Mouse (Mus musculus): ENCODE data around the gene Sdk1.

Gene Sdk1

DNA sequence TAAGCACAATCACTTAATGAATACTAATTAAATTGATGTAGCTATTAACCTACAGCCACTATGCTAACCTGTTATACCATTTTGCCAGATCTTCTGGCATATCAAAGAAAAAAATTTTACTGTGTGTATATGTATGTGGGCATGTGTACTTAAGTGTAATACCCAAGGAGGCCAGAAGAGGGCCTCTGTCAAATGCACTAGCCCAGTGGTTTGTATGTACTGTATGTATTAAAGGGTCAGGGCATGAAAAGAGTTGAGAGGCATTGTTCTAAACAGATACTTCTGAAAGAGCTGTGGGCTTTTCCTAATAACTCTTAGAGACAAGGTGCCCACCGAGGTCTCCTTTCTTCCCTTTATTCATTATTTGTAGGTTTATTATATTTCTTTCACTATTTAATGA is 759.0 kb downstream of the Sdk1 start:
- no peak for DNase-seq (ENCODE audit: low spot score in 2 of 2)

DNA sequence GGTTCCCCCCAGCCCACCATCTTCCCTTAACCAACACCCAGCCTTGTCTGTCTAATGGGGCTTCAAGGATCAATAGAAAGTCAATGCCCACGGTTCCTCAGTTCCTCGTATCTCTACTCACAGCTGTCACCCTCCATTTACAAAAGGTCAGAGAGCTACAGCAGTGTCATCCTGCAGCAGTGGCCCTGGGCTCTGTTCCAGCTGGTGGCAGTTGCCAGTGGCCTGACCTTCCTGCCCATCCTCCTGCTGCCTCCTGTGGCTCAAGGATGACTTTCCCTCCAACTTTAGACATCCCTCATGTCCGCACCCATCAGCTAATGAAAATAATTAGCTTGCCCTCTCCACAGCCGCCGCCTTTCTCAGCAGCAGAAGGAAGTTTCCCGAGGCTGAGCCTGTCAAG is 759.8 kb downstream of the Sdk1 start:
- no peak for DNase-seq (ENCODE audit: low spot score in 2 of 2)

DNA sequence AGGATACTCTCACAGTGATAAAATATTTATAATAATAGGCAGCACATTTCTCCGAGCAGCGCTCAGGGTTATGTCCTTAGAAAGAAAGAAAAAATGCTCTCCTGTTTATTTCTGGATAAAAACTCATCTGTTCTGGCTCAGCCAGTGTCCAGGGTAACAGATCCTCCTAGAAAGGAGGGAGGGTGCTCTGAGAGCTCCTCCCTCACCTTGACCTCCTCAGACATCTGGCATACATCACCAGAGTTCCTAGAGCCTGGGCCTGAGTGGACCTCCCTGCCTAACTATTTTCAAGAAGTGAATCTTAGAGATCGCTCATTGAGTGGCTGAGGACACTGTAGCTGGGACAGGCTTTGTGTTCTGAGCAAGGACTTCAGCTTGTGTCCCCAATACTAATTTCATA is 760.7 kb downstream of the Sdk1 start:
- no peak for DNase-seq (ENCODE audit: low spot score in 2 of 2)

DNA sequence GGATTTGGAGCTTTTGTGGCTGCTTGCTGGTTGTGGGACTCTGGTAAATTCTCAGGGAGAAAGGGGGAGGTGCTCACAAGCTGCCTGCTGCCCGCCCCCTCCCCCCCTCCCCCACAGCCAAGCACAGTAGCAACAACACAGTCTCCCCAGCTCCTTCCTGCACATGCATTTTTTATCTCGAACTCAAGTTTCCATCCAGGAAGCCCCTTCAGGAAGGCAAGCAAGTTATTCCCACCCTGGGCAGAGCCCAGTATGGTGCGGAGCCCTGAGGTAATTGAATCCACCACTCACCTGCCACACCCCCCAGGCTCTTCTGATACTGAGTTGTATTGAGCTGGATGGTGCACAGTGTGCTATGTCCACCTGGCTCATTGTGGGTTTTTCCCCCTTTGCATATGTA is 768.9 kb downstream of the Sdk1 start:
- DNase-seq (ENCODE audit: low spot score in 2 of 2), result no peak

DNA sequence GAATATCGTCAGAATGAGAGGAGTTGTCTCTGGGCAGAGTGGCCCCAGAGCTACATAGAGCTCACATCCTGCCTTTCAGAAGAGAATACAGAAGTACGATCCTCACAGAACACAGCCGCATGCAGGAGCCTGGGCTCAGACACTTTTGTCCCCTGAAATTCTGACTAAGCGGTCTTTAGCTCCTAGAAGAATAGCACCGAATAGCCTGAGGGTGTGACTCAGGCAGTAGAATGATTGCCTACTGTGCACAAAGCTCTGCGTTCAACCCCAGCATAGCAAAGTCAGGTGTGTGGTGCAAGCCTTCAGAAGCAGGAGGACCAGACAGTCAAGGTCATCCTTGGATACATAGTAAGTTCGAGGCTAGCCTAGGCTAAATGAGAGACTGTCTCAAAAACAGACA is 775.7 kb downstream of the Sdk1 start:
- DNase-seq (ENCODE audit: low spot score in 2 of 2), result no peak

DNA sequence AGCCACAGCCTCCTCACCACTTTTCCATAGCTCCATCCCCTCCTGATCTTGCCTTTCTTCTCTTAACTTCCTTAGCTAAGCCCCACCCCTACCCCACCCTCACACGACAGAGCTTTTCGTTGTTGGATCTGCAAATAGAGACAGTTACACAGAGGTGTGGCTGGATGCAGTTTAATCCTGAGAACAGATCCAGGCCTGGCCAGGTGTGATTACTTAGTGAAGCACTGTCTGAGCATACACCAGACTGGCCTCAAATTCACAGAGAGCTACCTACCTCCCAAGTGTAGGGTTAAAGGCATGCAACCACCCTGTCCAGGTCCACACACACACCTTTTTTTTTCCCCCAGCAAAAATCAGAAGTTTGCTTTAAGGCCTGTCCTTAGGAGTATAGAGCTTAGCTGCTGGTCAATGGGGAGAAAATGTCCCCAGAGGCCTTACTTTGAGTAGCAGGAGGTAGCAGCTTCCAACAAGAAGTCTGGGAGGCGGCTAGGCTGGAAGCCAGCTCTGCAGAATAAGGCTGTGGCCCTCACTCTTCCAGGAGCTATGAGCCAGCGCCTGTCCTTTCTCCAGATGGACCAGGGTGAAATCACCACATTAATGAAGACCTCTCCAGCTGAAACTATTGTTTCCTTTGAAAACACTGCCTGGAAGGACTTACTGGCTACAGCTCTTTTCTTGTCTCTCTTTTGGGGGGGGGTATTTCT is 781.7 kb downstream of the Sdk1 start:
- DNase-seq (ENCODE audit: low spot score in 2 of 2), result peak; percentile 33 to 35

DNA sequence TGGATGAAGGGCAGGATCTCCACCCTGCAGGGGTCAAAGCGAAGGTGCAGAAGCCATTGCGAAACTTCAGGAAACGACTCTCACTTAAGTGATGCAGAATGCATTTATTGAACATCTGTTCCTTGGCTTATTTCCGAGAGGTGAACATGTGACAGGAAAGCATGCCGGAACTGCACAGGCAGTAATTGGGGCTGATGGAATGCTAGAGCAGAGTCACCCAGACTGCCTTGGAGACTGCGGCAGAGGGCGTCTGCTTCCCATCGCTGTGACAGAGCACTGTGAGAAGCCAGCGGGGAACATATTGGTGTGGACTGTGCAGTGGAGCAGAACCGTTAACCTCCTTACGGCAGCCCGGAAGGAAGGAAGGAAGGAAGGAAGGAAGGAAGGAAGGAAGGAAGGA is 783.2 kb downstream of the Sdk1 start:
- peak; percentile 40 to 42 for DNase-seq (ENCODE audit: low spot score in 2 of 2)

DNA sequence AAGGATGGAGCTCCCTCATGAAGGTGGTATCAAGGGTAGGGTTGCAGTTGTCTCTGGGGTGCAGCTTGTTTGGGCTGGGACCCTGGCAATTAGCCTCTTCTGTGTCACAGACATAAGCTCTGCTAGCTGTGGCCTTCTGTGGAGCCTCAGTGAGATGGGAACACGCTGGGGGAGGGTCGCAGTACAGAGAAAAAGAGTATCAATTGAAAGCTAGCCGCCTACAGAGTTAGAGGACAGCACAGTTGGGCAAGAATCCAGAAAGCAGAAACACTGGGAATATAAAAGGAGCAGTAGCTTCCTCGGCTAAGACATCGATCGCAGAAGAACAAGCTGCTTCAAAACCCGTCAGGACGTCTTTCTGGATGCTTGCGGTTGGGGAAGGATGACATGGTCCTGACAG is 795.2 kb downstream of the Sdk1 start:
- DNase-seq (ENCODE audit: low spot score in 2 of 2), result no peak

DNA sequence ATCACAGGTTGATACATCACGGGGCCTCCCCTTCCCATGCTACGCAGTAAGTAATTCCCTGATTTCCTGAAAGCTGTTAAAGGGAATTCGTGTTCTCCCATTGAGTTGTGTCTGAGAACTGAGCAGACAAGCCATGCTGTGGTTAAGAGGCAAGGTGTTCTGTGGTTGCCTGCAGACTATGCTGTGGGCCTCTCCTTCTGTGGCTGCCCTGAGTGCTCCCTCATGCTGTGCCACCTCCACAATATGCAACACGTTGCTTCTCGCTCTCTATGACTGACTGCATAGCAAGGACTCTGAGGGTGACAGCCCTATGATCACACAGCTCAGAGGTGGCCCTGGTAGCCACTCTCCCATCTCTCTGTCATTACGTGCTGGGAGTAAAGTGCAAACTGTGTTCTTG is 797.9 kb downstream of the Sdk1 start:
- DNase-seq (ENCODE audit: low spot score in 2 of 2), result no peak

DNA sequence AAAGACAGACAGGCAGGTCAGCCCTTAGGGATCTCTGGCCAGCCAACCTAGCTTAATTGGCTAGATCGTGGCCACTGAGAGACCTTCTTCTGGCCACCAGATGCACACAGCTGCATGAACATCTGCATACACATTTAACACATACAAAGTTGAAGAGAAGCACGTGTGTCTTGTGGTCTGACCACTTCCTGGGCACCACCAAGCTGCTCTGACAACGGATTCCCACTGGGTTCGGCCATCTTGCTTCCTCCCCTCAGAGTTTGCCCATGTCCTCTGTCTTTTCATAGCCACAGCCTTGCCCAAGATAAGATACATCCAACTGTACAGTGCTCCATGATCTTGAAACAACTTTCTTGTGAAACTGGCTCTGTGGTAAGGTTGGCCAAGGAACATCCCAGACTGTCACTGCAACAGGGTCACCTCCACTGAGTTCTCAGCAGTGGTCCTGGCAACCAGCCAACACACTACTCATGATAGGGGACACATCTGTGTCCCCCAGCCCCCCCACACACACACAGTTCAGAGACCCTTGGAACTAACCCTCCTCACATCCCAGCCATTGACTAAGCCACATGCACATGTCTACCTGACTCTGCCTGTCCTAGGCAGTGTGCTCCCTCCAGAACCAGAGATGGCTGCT is 798.7 kb downstream of the Sdk1 start:
- DNase-seq (ENCODE audit: low spot score in 2 of 2), result no peak

DNA sequence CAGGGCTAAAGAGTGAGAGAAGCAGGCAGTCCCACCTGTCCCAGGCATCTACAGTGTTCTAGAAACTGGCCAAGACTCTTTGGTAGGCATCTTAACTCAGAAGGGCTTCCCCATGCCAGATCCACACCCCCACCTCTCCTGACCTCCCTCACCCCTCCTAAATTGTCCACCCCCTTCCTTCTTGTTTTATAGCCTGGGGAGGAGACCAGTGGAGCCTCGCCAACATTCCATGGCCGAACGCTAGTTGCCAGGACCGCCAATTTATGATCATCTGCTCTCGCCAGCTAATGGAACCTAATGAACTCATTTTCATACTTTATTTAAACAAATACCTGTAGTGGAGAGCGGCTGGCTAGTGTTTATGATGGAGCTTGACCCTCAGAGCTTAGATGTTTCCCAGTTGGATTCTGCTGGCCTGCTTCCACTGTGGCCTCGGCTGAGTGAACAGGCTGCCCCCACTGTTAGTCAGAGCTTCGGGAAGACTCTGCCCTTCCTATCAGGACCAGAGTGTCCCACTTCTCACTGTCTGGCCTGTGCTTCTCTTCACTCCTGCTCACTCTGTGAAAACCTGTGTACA is 800.0 kb downstream of the Sdk1 start:
- no peak for DNase-seq (ENCODE audit: low spot score in 2 of 2)

DNA sequence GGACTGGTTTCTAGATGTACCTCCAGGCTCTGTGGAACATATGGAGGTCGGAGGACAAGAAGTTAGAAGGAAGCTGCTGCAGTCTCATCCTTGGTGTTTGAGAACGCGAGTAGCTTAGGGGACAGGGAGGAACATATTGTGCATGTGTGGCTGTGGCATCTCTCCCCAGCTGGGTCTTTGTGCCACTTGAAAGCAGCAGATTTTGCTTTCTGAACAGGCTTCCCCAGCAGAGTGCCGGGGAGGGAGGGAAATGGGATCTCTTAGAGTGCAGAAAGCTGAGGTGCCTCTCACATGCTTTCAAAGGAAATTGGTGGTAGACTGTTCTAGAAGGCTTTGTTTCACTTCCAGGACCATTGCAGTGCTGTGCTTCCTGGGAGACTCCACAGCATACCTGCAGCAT is 820.5 kb downstream of the Sdk1 start:
- DNase-seq (ENCODE audit: low spot score in 2 of 2), result no peak

DNA sequence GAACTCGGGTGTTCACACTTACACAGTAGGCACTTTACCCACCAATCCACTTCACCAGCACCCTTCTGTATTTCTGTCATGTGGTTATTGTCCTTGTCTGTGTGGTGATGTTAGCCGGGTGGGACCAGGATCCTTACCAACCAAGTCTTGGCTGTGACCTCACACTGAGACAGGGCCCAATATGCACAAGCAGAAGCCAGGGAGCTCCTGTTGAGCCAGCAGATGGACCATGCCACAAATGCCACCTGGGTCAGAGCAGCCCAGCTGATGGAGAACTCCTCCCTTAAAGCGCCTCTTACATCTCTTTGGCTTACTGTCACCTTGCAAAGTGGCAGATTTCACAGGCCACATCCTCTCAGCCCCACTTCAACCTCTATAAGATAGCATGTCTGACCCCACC is 830.0 kb downstream of the Sdk1 start:
- no peak for DNase-seq (ENCODE audit: low spot score in 2 of 2)

DNA sequence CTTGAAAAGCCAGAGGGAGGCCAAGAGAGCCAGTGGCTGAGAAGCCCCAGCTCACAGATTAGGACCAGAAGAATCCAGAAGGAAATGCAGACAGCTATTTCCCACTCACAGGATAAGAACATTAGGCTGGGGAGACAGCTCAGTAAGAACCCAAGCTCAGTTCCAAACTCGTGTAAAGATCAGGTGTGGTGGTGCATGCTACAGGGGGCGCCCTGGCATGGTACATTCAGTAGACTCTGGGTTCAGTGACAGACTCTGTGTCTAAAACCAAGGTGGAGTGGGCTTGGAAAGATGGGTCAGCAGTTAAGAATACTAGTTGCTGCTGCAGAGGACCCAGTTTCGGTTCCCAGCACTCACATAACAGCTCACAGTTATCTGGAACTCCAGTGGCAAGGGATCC is 832.6 kb downstream of the Sdk1 start:
- no peak for DNase-seq (ENCODE audit: low spot score in 2 of 2)

DNA sequence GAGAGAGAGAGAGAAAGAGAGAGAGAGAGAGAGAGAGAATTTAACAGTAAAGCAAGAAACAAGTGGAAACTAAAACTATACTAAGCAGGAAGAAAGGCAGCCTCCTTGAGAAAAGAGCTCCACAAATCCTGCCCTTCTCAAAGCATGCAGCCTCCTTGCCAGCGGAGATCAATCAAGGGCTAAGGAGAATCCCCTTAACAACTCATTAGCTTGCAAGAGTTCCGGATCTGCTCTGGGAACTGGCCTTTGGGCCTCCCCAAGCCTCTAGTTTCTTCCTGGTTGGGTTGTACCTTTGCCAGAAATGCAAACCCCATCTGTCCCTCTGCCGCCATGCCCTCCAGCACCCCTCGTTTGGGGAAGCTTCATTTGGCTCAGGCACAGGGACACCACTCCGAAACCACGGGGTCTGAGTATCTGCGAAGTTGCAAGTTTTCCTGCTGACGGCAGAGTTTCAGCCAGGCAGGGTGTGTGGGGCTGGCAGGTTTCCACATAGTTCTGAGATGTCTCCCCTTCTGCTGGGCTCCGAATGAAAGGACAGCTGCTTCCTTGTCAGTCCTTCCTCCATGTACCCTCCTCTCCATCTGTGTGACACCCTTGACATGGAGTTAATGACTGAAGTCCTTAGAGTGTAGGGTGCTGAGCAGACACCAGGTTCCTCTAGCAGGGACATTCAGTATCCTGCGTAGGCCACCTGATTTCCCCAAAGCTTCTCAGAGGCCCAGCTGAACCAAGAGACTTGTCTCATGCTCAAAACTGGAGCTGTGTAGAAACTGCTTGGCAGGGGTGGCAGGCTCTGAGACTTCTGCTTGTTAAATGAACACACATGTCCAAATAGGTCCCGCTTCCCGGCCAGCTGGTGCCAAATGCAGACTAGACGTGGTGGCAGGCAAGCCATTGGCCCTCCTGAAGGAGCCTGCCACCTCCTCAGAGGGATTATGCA is 833.5 kb downstream of the Sdk1 start:
- DNase-seq (ENCODE audit: low spot score in 2 of 2), result peak; percentile 48 to 74

DNA sequence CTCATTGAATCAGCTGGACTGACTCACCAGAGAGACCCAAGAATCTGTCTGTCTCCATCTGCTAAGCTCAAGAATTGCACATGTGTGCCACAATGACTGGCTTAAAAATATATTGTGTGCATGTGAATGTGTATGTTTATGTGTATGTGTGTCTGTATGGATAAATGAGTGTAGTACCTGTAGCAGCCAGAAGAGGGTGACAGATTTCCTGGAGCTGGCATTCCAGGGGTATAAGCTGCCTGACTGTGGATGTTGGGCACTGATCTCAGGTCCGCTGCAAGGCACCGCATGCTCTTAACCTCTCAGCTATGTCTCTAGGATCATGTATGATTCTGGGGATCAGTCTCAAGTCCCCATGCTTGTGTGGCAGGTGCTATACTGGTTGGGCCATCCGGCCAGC is 839.4 kb downstream of the Sdk1 start:
- no peak for DNase-seq (ENCODE audit: low spot score in 2 of 2)

DNA sequence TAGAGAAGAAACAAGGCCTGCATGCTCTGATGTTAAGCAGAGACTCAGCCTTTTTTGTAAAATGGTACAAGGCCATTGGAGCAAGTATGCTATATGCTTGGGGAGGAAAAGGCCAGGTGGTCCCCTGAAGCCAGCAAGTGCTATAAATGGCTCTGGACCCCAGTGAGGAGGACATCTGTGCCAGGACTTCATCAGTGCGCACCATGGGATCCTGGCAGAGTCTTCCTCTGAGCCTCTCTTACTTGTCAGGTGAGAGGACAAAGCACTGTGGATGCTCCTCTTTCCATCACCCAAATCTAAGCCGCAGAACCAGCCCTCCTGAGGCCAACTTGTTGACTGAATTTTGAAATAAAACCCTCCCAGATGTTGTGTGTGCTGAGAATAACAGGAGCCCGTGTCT is 839.8 kb downstream of the Sdk1 start:
- DNase-seq (ENCODE audit: low spot score in 2 of 2), result no peak

DNA sequence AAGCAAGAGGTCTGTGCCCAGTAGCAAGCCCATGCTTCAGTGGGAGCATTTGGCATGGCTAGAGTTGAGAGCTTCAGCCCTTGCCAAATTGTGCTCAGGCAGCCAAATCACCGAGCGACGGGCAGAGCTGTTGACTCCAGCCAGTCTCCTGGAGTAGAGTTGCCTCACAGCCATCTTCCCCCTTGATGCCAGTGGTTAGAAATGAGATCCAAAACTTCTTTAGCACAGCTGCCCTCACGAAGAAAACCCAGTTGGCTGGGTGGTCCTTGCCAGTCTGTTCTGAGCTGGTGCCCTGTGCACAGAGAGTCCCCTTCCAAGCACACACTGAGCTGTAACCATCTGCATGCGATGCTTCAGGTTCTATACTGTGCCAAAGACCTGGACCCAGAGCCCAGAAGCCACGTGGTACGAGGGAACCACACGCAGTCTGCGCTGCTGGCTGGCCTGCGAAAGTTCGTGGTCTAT is 855.1 kb downstream of the Sdk1 start:
- no peak for DNase-seq (ENCODE audit: low spot score in 2 of 2)

DNA sequence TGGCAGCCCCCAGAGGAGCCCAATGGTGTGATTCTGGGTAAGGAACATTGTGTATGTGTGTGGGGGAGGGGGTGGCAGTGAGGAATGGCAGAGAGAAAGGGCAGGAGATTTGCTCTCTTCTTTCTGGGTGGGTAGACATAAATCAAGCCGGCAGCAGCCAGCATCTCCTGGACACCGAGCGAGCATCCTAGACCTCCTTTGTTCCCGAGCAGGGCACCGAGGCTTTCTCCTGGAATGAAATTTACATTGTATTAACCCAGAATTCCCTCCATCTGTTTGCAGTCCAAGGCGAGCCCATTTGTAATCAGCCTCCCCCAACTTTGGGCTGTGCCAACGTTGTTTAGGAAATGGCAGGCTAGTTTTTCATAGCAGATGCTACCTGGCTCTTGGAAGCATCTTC is 858.9 kb downstream of the Sdk1 start:
- DNase-seq (ENCODE audit: low spot score in 2 of 2), result no peak

DNA sequence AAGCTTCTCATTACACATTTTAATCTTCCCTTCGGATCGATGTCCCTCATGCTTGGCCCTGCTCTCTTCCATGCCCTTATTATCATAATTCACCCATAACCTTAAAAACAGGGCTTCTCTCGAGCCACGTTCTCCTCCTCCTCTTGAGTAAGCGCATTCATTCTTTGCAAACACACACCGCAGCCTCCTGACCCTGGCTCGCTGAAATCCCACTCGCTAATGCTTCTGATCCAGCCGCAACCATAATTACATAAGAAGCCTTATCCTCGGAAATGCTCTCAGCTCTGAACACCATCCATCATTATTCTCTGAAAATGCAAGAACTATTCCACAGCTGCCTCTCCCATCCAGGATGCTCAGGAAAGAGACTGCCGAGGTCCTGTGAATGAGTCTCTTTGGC is 866.1 kb downstream of the Sdk1 start:
- DNase-seq (ENCODE audit: low spot score in 2 of 2), result no peak

DNA sequence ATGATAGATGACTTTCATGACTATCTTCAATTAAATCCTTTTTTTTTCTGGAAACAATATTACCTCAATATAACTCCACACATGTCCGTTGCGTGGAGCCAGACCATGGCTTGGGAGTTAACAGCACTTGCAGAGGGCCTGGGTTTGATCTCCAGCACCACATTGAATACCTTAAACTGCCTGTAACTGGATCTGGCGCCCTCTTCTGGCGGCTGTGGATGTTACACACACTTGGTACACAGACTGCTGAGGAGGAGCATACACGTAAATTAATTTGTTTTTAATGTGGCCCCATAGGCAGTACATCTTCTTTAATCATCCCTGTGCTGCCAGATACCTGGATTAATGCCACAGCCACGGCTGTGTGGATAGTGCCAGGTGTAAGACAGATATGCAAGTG is 870.7 kb downstream of the Sdk1 start:
- no peak for DNase-seq (ENCODE audit: low spot score in 2 of 2)
